Mouse (Mus musculus) neural tube, embryonic 10.5 days (tissue): ENCODE data around the gene Bpifb6.

Experiments used
- DNase-seq: peaks from one replicate; pipeline ENCODE4 v3.0.0-alpha.2; 2017; ENCODE audit warnings: low spot score; ENCODE audit errors: extremely low spot score

Gene Bpifb6

GRCm38 (mm10) chr2:153900088-153900487, at the start of gene Bpifb6:
Bpifb6 (plus strand) TSS chr2:153900388.
- no peak for DNase-seq

GRCm38 (mm10) chr2:153851030-153851360, 49.2 kb upstream of the Bpifb6 start:
- peak; percentile 28 for DNase-seq

- DNase-seq, result no peak
Measured at GRCm38 (mm10) chr2:153853544-153853943, 46.6 kb upstream of the Bpifb6 start.

- DNase-seq, result no peak
Measured at GRCm38 (mm10) chr2:153859581-153859980, 40.6 kb upstream of the Bpifb6 start.

- DNase-seq, result no peak
Measured at GRCm38 (mm10) chr2:153860315-153860714, 39.9 kb upstream of the Bpifb6 start.

- no peak for DNase-seq
Measured at GRCm38 (mm10) chr2:153860715-153861114, 39.5 kb upstream of the Bpifb6 start.

- no peak for DNase-seq
Measured at GRCm38 (mm10) chr2:153861960-153862359, 38.2 kb upstream of the Bpifb6 start.

- no peak for DNase-seq
Measured at GRCm38 (mm10) chr2:153870984-153871383, 29.2 kb upstream of the Bpifb6 start, which contains the start of gene Sun5. Sun5 (minus strand) TSS chr2:153871084.

- no peak for DNase-seq
Measured at GRCm38 (mm10) chr2:153874745-153875144, 25.4 kb upstream of the Bpifb6 start, which contains the start of gene Bpifb2. Bpifb2 (plus strand) TSS chr2:153875045.

- no peak for DNase-seq
Measured at GRCm38 (mm10) chr2:153899111-153899510, 1.1 kb upstream of the Bpifb6 start.

- DNase-seq, result no peak
Measured at GRCm38 (mm10) chr2:153902726-153903125, 2.5 kb downstream of the Bpifb6 start.

GRCm38 (mm10) chr2:153906626-153907025, 6.4 kb downstream of the Bpifb6 start:
- no peak for DNase-seq

- DNase-seq, result no peak
Measured at GRCm38 (mm10) chr2:153914151-153914550, 14.0 kb downstream of the Bpifb6 start.

- no peak for DNase-seq
Measured at GRCm38 (mm10) chr2:153917930-153918329, 17.7 kb downstream of the Bpifb6 start, which contains the start of gene Bpifb3. Bpifb3 (plus strand) TSS chr2:153918230.

- DNase-seq, result no peak
Measured at GRCm38 (mm10) chr2:153921246-153921645, 21.1 kb downstream of the Bpifb6 start.

- DNase-seq, result peak; percentile 59
Measured at GRCm38 (mm10) chr2:153929871-153930413, 29.8 kb downstream of the Bpifb6 start.

GRCm38 (mm10) chr2:153931125-153931524, 30.9 kb downstream of the Bpifb6 start:
- no peak for DNase-seq

- DNase-seq, result no peak
Measured at GRCm38 (mm10) chr2:153933311-153933710, 33.1 kb downstream of the Bpifb6 start.

- no peak for DNase-seq
Measured at GRCm38 (mm10) chr2:153935348-153935747, 35.2 kb downstream of the Bpifb6 start.

- no peak for DNase-seq
Measured at GRCm38 (mm10) chr2:153937843-153938242, 37.7 kb downstream of the Bpifb6 start, which contains the start of gene Bpifb4. Bpifb4 (plus strand) TSS chr2:153938212.

GRCm38 (mm10) chr2:153943537-153943936, 43.3 kb downstream of the Bpifb6 start:
- DNase-seq, result peak; percentile 71

- no peak for DNase-seq
Measured at GRCm38 (mm10) chr2:153944567-153944966, 44.4 kb downstream of the Bpifb6 start.

GRCm38 (mm10) chr2:153952897-153953296, 52.7 kb downstream of the Bpifb6 start:
- peak; percentile 71 for DNase-seq

- DNase-seq, result peak; percentile 62
Measured at GRCm38 (mm10) chr2:153953836-153954235, 53.6 kb downstream of the Bpifb6 start.
